Mouse (Mus musculus) forebrain, embryonic 11.5 days (tissue): ENCODE results near the gene Entpd7. TPM values are rescaled to one million over a fixed set of nuclear protein-coding genes. Genes with fewer than 3 reads are reported as not detected.
A peak's percentile ranks its signal among the peaks of the same experiment; 100 is the strongest.

Source experiments
- ATAC-seq: fragments of 200-750 bp; cut with Nextera tagmentation; replicated peaks from 2 replicates; pipeline ENCODE4 v1.8.0; 2017; ENCODE audit warnings: moderate TSS enrichment; ENCODE audit not compliant: low FRiP score
- DNase-seq: peaks from one replicate; pipeline ENCODE4 v3.0.0-alpha.2; 2017; ENCODE audit warnings: low spot score
- H3K27ac ChIP-seq: fragments of 300-500 bp; sonication (generic); 2 replicates; pipeline ENCODE4 v1.5.1; 2014; ENCODE audit warnings: low read depth, low read length
- H3K27me3 ChIP-seq: fragments of 300-500 bp; sonication (generic); 2 replicates; pipeline ENCODE4 v1.6.1; 2014; ENCODE audit warnings: mild to moderate bottlenecking, low read length, mixed read lengths; ENCODE audit not compliant: control insufficient read depth, insufficient read depth
- H3K36me3 ChIP-seq: fragments of 300-500 bp; sonication (generic); 2 replicates; pipeline ENCODE4 v1.6.1; 2014; ENCODE audit warnings: mild to moderate bottlenecking, low read length, moderate library complexity, mixed read lengths; ENCODE audit not compliant: control insufficient read depth, insufficient read depth
- H3K4me1 ChIP-seq: fragments of 300-500 bp; sonication (generic); replicated peaks from 2 replicates; pipeline ENCODE4 v1.6.1; 2014; ENCODE audit warnings: low read length, mixed read lengths; ENCODE audit not compliant: control insufficient read depth, insufficient read depth
- H3K4me2 ChIP-seq: fragments of 300-500 bp; sonication (generic); 2 replicates; pipeline ENCODE4 v1.6.1; 2014; ENCODE audit warnings: low read depth, mild to moderate bottlenecking, low read length, moderate library complexity, mixed read lengths; ENCODE audit not compliant: severe bottlenecking
- H3K4me3 ChIP-seq: fragments of 300-500 bp; sonication (generic); 2 replicates; pipeline ENCODE4 v1.5.1; 2014; ENCODE audit warnings: low read depth, low read length
- H3K9ac ChIP-seq: fragments of 300-500 bp; sonication (generic); 2 replicates; pipeline ENCODE4 v1.6.1; 2014; ENCODE audit warnings: low read length
- H3K9me3 ChIP-seq: fragments of 300-500 bp; sonication (generic); 2 replicates; pipeline ENCODE4 v1.6.1; 2016; ENCODE audit warnings: low read length, mixed read lengths; ENCODE audit not compliant: control insufficient read depth
- WGBS: fragments of 180-500 bp; shearing (Covaris S2); extraction: QIAGEN DNeasy Blood & Tissue Kit; methylation state at CpG from one replicate; pipeline ENCODE4 v1.1.7; 2014; 5-methylcytosine and 5-hydroxymethylcytosine counted together
- polyA plus RNA-seq: library from polyadenylated mRNA; unstranded; fragments of >200 nt; fragmentation: Nextera tagmentation; extraction: Ambion mirVana; gene quantifications from 2 replicates; pipeline ENCODE4 v1.2.1, GENCODE M21; 2014

Entpd7 gene
- polyA plus RNA-seq, 1 experiment from 2014 or later = 11.8 TPM

DNA sequence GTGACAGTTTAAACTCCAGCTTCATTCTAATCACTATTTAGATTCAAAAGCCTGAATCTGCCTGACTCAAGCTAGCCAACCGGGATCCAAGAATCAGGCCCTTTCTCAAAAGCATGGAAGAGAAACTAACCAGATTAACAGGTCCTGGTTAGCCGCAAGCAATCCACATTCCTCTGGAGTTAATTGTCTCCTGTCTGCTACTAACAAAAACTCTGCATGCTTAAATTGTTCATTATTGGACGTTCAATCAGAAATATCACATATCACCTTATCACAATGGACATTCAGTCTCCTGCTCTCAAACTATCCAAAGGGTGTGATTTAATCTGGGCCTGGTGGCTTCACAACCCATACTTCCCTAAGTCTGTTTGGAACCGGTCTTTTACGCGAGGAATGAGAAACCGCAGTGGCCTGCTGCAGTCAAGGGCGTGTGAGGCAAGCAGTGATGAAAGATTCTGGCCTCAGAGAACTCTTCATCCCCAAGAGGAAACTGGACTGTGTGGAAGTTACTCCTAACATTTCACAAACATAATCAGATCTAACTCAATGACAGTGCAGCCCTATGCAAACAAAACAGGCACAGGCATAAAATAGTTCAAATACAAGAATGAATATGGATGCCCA, 20.2 kb upstream of the Entpd7 start:
- Histone ChIP-seq H3K4me1 (peaks cover 3% of the 10 kb centered on the region; the same call in 1 of the 2 replicates), H3K4me2 (no peak overlapping the region), H3K9ac (no peak overlapping the region), H3K36me3 (no peaks in the 10 kb centered on the region), H3K27me3 (no peaks in the 10 kb centered on the region), H3K4me3 (no peak overlapping the region), H3K27ac (no peak overlapping the region), H3K9me3 (no peaks in the 10 kb centered on the region)
- no peak for DNase-seq
- WGBS = 71% methylated on average over 8 of the region's 8 CpGs
- ATAC-seq = no peak

DNA sequence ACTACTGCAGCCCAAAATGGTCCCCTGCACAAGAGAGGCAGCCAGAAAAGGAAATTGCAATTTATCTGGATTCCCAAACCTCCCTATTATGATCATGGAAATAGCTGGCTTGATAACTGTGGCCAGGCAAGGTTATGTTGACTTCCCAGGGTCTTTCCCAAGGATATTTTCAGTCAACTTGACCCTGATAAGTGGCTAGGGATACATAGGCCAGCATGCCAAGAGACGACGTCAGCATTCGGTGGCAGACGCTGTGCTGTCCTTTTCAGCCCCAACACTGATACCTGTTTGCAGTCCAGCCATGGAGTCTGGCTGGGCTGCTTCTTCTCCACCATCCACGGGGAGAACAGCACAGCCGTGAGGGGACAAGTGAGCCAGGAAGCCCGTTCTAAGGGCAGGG, 18.4 kb upstream of the Entpd7 start:
- Histone ChIP-seq H3K4me3 (no peak overlapping the region), H3K9me3 (no peaks in the 10 kb centered on the region), H3K36me3 (no peaks in the 10 kb centered on the region), H3K27me3 (no peaks in the 10 kb centered on the region), H3K9ac (no peak overlapping the region), H3K4me2 (no peak overlapping the region), H3K27ac (no peak overlapping the region), H3K4me1 (peaks cover 3% of the 10 kb centered on the region; the same call in 1 of the 2 replicates)
- DNase-seq (no peak), ATAC-seq (no peak)
- 85% methylated on average over 7 of the region's 7 CpGs for WGBS

DNA sequence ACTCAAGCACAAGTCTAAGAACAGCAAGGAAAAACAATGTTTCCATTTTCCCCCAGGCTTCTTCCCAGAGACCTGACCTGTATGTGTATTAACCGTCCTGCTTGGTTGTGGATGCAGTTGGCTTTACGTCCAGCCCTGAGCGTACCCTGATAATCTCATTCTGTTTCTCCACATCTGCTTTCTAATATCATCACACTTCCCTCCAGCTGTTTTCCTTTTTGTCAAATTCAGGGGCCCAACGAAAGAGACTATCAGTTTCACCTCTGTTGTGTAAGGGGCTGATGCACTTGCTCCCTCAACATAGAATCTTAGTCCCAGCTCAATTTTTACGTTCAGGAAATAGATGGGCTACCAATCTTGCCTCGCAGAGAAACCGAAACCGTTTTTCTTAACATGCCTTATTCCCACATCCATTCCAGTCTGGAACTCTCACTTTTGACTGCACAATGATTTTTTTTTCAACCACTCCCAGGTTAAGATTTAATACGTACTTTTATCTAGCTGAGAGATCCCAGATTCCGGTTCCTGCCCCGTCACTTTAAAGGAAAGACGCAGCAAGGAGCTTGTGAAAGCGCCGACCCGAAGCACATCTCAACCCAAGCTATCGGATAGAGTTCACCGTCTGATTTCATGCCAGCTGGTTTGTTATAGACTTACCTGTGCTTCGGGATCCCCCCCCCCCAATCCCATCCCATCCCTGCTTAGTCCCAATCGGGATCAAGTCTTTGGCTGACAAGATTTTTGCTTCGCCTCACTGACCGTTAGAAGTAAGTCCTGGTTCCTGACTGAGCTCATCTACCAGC, 15.8 kb upstream of the Entpd7 start:
- no peak overlapping the region for H3K27ac ChIP-seq
- H3K4me3 ChIP-seq = peak overlapping the region; percentile 79
- WGBS = 15% methylated on average over 21 of the region's 21 CpGs
- H3K9me3 ChIP-seq = no peaks in the 10 kb centered on the region
- H3K36me3 ChIP-seq = no peaks in the 10 kb centered on the region
- H3K27me3 ChIP-seq = no peaks in the 10 kb centered on the region; the same call in 1 of the 2 replicates
- DNase-seq (no peak), ATAC-seq (no peak)
- peaks cover 8% of the 10 kb centered on the region; the same call in 1 of the 2 replicates for H3K4me1 ChIP-seq
- peak overlapping the region; percentile 85 for H3K9ac ChIP-seq
- peak overlapping the region; percentile 60 for H3K4me2 ChIP-seq

DNA sequence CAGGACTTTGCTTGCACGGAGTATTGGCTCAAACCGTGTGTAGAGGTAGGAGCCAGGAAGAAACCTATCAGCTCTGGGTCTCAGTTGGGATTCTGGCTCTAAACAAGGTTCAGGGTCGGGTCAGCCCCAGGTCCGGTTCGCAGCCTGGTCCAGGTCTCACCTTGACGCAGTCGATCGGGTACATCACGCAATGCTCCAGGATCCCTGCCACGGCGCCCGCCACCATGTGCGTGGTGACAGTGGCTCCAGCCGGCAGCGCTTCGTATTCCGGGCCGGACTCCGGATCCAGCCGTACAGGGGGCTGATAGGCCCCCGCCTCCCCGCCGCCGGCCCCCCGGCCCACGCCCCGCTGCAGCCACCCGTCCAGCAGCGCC, 15.2 kb upstream of the Entpd7 start:
- Histone ChIP-seq H3K4me1 (peaks cover 8% of the 10 kb centered on the region; the same call in 1 of the 2 replicates), H3K36me3 (no peaks in the 10 kb centered on the region), H3K27me3 (no peaks in the 10 kb centered on the region; the same call in 1 of the 2 replicates), H3K4me2 (peak overlapping the region; percentile 60), H3K27ac (peak overlapping the region; percentile 50; the same call in 1 of the 2 replicates), H3K9ac (peak overlapping the region; percentile 85), H3K4me3 (peak overlapping the region; percentile 79), H3K9me3 (no peaks in the 10 kb centered on the region)
- ATAC-seq (peak; percentile 20), DNase-seq (no peak)
- WGBS = 1% methylated on average over 27 of the region's 29 CpGs

DNA sequence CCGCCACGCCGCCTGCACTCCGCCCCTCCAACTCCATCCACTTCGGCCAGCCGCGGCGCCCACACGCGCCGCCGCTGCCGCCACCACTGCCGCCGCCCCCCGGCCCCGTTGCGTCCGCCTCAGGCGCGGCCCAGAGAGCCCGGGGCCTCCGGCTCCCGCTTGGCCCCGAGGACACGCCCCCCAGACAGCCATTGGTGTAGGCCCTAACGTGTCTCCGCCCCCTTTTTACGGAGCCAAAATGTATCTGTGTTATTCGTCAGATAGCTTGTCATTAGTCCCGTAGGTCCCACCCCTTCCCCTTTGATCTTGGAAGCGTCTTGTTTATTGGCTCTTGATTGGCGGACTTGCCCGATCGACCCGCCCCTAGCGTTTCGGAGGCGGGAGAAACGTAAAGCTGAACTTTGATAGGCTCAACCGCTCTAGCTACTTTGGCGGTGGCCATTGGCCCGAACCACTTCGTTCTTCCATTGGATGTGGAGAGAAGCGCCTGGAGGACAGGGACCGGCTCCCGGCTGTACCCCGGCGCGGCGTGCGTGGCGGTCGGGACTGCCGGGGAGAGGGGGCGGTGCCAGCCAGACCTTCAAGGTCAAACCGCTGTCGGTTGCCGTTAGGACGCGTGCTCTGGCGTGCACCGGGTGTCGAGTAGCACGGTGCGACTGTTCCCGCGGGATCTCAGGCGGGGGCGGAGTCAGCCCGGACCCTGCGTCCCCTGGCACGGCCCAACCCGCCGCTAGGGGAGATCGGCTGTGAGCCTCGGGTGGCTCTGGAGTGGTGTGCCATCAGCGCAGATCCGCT, 14.5 kb upstream of the Entpd7 start, which contains the start of gene Slc25a28:
Gene Slc25a28, minus strand, starts transcription at position 152 of the 795 bp plus-strand sequence.
- H3K9me3 ChIP-seq = no peaks in the 10 kb centered on the region
- H3K36me3 ChIP-seq = no peaks in the 10 kb centered on the region
- peak; percentile 98 for ATAC-seq
- WGBS = under 1% methylated on average over 75 of the region's 79 CpGs
- peak within 1 kb of the TSS; percentile 97 for H3K27ac ChIP-seq
- H3K4me2 ChIP-seq = peak within 1 kb of the TSS; percentile 90
- no peaks in the 10 kb centered on the region; the same call in 1 of the 2 replicates for H3K27me3 ChIP-seq
- peaks cover 8% of the 10 kb centered on the region; the same call in 1 of the 2 replicates for H3K4me1 ChIP-seq
- peak; percentile 98 for DNase-seq
- peak within 1 kb of the TSS; percentile 85 for H3K9ac ChIP-seq
- H3K4me3 ChIP-seq = peak within 1 kb of the TSS; percentile 79

- Histone ChIP-seq H3K9ac (peak overlapping the region; percentile 71), H3K27me3 (no peaks in the 10 kb centered on the region; the same call in 1 of the 2 replicates), H3K9me3 (no peaks in the 10 kb centered on the region), H3K36me3 (no peaks in the 10 kb centered on the region), H3K27ac (peak overlapping the region; percentile 97), H3K4me1 (peaks cover 8% of the 10 kb centered on the region; the same call in 1 of the 2 replicates), H3K4me3 (peak overlapping the region; percentile 79), H3K4me2 (peak overlapping the region; percentile 90)
- peak; percentile 77 for DNase-seq
- WGBS = 2% methylated on average over 43 of the region's 43 CpGs
- ATAC-seq = 0 out of 2 replicates have a peak, but pooled peaks have one; percentile 1
These were observed 13.7 kb upstream of the Entpd7 start for GRCm38 (mm10) chr19:43675525-43676400.

DNA sequence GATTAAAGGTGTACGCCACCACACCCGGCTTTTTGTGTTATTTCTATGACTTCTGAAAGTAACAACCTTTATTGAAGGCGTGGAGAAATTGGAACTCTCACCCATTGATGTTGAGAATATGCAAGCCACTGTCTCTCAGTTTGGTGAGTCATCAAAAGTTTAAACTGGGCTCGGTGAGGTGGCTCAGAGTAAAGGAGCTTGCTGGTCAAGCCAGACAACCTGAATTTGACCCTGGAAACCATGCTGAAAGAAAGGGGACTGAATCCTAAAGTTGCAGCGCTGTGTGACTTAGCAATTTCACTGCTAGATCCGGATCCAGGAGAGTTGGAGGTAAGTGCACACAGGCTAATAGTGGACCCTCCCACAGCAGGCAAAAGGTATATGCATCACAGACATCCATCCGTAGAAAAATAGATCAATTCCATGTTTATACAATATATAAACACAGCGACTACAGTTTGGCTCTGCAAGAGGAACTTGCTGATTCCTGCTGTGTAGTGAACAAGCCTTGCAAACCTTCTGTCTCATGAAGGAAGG, 10.9 kb upstream of the Entpd7 start:
- H3K9me3 ChIP-seq = no peaks in the 10 kb centered on the region
- no peak for ATAC-seq
- 85% methylated on average over 8 of the region's 8 CpGs for WGBS

More for the DNA sequence above, 10.9 kb upstream of the Entpd7 start:
- Histone ChIP-seq H3K27me3 (no peaks in the 10 kb centered on the region; the same call in 1 of the 2 replicates), H3K27ac (no peak overlapping the region), H3K4me2 (no peak overlapping the region), H3K4me1 (peaks cover 4% of the 10 kb centered on the region; the same call in 1 of the 2 replicates), H3K9ac (no peak overlapping the region), H3K36me3 (no peaks in the 10 kb centered on the region), H3K4me3 (no peak overlapping the region)
- no peak for DNase-seq
